Mouse (Mus musculus) forebrain, embryonic 15.5 days (tissue): Measurements from ENCODE around the gene Mepe. TPM values are rescaled to one million over a fixed set of nuclear protein-coding genes. Genes with fewer than 3 reads are reported as not detected.

ENCODE experiments used
- microRNA-seq: library from miRNA; unstranded; fragments of <30 nt; microRNA quantifications from one replicate; pipeline ENCODE4, GENCODE M21; 2016
- polyA plus RNA-seq: library from polyadenylated mRNA; unstranded; fragments of >200 nt; fragmentation: Nextera tagmentation; extraction: Ambion mirVana; gene quantifications from 2 replicates; pipeline ENCODE4 v1.2.1, GENCODE M21; 2015

The Mepe gene
- polyA plus RNA-seq, 1 experiment from 2014 or later = not detected

Small RNA genes within 50 kb of the gene (microRNA-seq; reads per million reads assigned to microRNA genes)
- not detected for gene Gm23616

Other genes with a start within 250 kb of the Mepe start
- 0.47 TPM in 1 of 2 replicates, not detected in the other for gene Gm17660, start 247.7 kb upstream of the Mepe start, polyA plus RNA-seq
- 84.2 and 92.8 TPM in 2 replicates for gene Sparcl1, start 211.6 kb upstream of the Mepe start, polyA plus RNA-seq
- gene Dspp, start 154.6 kb upstream of the Mepe start, polyA plus RNA-seq = 0.06 TPM in 1 of 2 replicates, not detected in the other
- gene Dmp1, start 122.7 kb upstream of the Mepe start, polyA plus RNA-seq = 0.45 and 0.71 TPM in 2 replicates
- 0.63 and 2.1 TPM in 2 replicates for gene Ibsp, start 26.2 kb upstream of the Mepe start, polyA plus RNA-seq
- gene Spp1, start 109.8 kb downstream of the Mepe start, polyA plus RNA-seq = 6.7 and 8.9 TPM in 2 replicates
- gene Pkd2, start 134.1 kb downstream of the Mepe start, polyA plus RNA-seq = 8.2 TPM in 2 replicates
- gene BC005561, start 183.0 kb downstream of the Mepe start, polyA plus RNA-seq = 13.3 and 14.0 TPM in 2 replicates